Mouse (Mus musculus) midbrain, postnatal 0 days (tissue): ENCODE measurements at regions not wholly inside any gene's neighbourhood (a gene's known extent, or its start where the extent isn't known, plus 50 kb on each side); places are given as distances from the start of the nearest gene placed in this dataset.

Experiments
- ATAC-seq: fragments of 200-750 bp; cut with Nextera tagmentation; 2 replicates; pipeline ENCODE4 v1.8.0; 2017; ENCODE audit warnings: moderate number of reproducible peaks, mild to moderate bottlenecking, moderate TSS enrichment, moderate library complexity; ENCODE audit not compliant: low FRiP score
- DNase-seq: peaks from one replicate; pipeline ENCODE4 v3.0.0-alpha.2; 2015; ENCODE audit warnings: low spot score
- H3K27ac ChIP-seq: fragments of 300-500 bp; sonication (generic); 2 replicates; pipeline ENCODE4 v1.5.1; 2014; ENCODE audit warnings: low read depth, mild to moderate bottlenecking, low read length, mixed read lengths
- H3K27me3 ChIP-seq: fragments of 300-500 bp; sonication (generic); 2 replicates; pipeline ENCODE4 v1.6.1; 2014; ENCODE audit warnings: low read length, control low read depth, mixed read lengths; ENCODE audit not compliant: insufficient read depth
- H3K36me3 ChIP-seq: fragments of 300-500 bp; sonication (generic); 2 replicates; pipeline ENCODE4 v1.6.1; 2014; ENCODE audit warnings: low read length, control low read depth, mixed read lengths; ENCODE audit not compliant: insufficient read depth
- H3K4me1 ChIP-seq: fragments of 300-500 bp; sonication (generic); 2 replicates; pipeline ENCODE4 v1.6.1; 2014; ENCODE audit warnings: mild to moderate bottlenecking, control low read depth, antibody characterized with exemption, low read length, mixed read lengths; ENCODE audit not compliant: insufficient read depth
- H3K4me2 ChIP-seq: fragments of 300-500 bp; sonication (generic); 2 replicates; pipeline ENCODE4 v1.6.1; 2014; ENCODE audit warnings: low read depth, mild to moderate bottlenecking, low read length, mixed read lengths; ENCODE audit not compliant: poor library complexity, severe bottlenecking
- H3K4me3 ChIP-seq: fragments of 300-500 bp; sonication (generic); 2 replicates; pipeline ENCODE4 v1.5.1; 2014; ENCODE audit warnings: low read depth, mild to moderate bottlenecking, low read length, moderate library complexity
- H3K9ac ChIP-seq: fragments of 300-500 bp; sonication (generic); replicated peaks from 2 replicates; pipeline ENCODE4 v1.6.1; 2014; ENCODE audit warnings: mild to moderate bottlenecking, low read length, moderate library complexity, mixed read lengths; ENCODE audit not compliant: poor library complexity, severe bottlenecking
- H3K9me3 ChIP-seq: fragments of 300-500 bp; sonication (generic); 2 replicates; pipeline ENCODE4 v1.6.1; 2016; ENCODE audit warnings: low read length, control low read depth
- CTCF ChIP-seq: IDR thresholded peaks from 2 replicates; pipeline ENCODE4 v1.5.1; 2016; ENCODE audit warnings: antibody characterized with exemption, mild to moderate bottlenecking
- WGBS: fragments of 180-500 bp; shearing (Covaris S2); extraction: QIAGEN DNeasy Blood & Tissue Kit; methylation state at CpG from one replicate; pipeline ENCODE4 v1.1.7; 2014; 5-methylcytosine and 5-hydroxymethylcytosine counted together

DNA sequence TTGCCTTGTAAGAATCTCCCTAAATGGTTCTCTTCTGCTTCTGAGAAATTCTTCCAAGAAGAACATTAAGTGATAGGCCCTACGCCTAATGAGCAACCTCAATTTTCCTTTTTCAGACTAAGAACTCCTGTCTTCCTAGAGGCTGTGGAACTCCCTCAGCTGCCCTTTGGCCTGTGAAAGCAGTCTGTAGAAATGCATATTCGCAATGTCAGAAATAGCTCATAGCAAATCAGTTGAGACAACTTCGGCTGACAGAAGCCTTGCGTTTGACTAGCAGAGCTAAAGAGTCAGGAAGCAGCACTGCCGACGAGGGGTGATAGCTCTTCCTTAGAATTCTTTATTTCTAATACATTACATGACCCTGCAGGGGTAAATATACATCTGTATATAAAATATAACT, 80.3 kb upstream of the Ednra start:
- Histone ChIP-seq H3K9me3 (no peaks in the 10 kb centered on the region), H3K9ac (no peak overlapping the region), H3K4me3 (no peak overlapping the region), H3K27me3 (no peaks in the 10 kb centered on the region), H3K4me2 (no peak overlapping the region), H3K4me1 (no peaks in the 10 kb centered on the region), H3K36me3 (no peaks in the 10 kb centered on the region), H3K27ac (no peak overlapping the region)
- DNase-seq: no peak
- 90% methylated on average over 6 of the region's 6 CpGs for WGBS
- ATAC-seq: no peak
- TF ChIP-seq CTCF: no peak

DNA sequence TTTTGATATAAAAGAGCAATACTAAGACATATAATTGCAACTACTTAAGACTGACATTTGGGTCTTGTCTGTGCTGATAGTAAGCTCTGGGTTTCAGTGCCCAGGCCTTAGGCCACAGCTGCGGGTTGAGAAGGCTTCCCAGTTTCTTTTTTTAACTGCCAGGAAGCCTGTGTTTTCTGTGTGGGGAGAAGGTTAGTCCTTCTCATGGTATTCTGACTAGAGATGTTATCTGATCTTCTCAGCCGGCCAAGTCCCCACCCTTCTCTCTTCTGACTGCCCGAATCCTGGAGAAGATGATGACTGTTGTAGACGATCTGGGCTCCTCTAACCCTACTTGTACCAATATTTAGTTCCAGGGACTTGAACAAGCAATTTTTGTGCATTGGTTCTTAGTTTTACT, 80.7 kb upstream of the Ednra start:
- H3K27me3 ChIP-seq: no peaks in the 10 kb centered on the region
- WGBS: 77% methylated on average over 4 of the region's 4 CpGs
- ATAC-seq (no peak), DNase-seq (no peak)
- no peak for TF ChIP-seq CTCF
- no peak overlapping the region for H3K4me3 ChIP-seq
- no peak overlapping the region for H3K27ac ChIP-seq
- no peaks in the 10 kb centered on the region for H3K36me3 ChIP-seq
- no peak overlapping the region for H3K4me2 ChIP-seq
- H3K9me3 ChIP-seq: no peaks in the 10 kb centered on the region
- no peaks in the 10 kb centered on the region for H3K4me1 ChIP-seq
- H3K9ac ChIP-seq: no peak overlapping the region

DNA sequence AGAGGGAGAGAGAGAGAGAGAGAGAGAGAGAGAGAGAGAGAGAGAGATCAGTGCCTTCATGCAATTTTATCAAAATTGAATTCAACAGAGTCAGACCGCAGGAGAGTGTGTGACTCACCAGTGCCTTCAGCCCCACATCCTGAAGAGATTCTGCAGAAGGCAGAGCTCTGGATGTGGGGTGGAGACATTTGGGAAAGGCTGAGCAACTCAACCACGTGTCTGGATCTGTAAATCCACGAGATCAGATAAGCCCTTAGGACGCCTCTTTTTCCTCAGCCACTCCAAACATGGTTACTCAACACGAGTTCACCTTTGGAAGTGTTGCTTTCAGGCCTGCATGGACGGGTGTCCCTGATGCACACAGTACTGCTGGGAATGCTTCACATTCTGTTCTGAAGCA, 81.4 kb upstream of the Ednra start:
- Histone ChIP-seq H3K27ac (no peak overlapping the region), H3K4me2 (no peak overlapping the region), H3K4me3 (no peak overlapping the region), H3K27me3 (no peaks in the 10 kb centered on the region), H3K9ac (no peak overlapping the region), H3K4me1 (no peaks in the 10 kb centered on the region), H3K36me3 (no peaks in the 10 kb centered on the region), H3K9me3 (no peaks in the 10 kb centered on the region)
- ATAC-seq: no peak
- TF ChIP-seq CTCF: no peak
- DNase-seq: no peak
- 77% methylated on average over 6 of the region's 6 CpGs for WGBS

DNA sequence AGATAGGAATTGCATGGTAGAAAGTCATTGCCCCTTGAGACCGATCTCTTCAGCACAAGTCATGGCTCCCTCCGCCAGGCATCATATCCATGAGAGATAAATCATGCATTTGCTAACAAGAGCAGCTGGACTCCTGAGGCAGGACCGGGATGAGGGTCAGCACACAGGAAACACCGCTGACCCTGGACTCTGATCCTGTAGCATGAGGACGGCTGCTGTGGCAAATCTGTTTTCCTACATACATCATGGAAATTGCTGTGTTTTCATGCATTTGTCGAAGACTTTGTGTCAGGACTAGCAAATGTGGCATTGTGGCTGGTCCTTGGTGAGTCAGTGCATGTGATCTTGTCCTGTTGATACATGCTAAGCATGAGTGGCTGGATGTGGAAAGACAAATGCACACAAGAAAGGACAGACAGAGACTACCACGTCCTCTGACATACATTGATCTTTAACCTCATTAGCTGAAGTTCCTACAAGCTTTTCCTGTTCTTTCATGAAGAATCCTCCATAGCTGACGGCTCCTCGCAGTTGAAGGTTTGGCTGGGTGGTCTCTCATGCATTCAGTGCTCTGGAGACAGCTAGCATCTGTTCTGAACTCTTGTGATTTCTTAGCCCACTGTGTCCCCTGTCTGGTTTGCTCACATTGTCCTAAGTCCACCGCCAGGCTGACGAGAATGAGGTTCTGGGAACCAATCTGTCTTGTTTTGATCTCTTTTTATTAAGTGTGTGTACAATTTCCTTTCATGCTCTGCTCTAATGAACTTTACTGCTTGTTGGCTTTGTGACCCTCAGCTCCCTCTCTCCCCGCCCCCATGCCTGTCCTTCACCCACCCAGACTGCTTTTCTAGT, 90.8 kb upstream of the Ednra start:
- H3K4me3 ChIP-seq: no peak overlapping the region
- no peaks in the 10 kb centered on the region for H3K9me3 ChIP-seq
- H3K27me3 ChIP-seq: no peaks in the 10 kb centered on the region
- H3K36me3 ChIP-seq: no peaks in the 10 kb centered on the region
- no peak overlapping the region for H3K4me2 ChIP-seq
- no peak overlapping the region for H3K9ac ChIP-seq
- ATAC-seq (no peak), DNase-seq (no peak)
- TF ChIP-seq CTCF: no peak
- 69% methylated on average over 12 of the region's 12 CpGs for WGBS
- H3K27ac ChIP-seq: no peak overlapping the region
- no peaks in the 10 kb centered on the region for H3K4me1 ChIP-seq

DNA sequence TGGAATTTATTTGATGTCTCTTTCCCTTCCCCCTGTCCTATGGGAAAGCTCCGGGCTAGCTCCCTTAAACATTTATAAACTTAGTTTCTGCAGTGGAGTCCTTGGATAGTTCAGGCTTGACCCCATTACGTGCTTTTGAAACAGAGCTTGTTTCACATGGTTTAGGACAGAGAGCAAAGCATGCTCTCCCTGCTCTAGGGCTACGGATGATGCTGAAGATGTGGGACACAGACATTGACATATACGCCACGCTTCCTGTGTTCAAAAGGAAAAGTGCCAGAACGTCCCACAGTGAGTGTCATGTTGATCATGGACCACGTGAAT, 91.3 kb upstream of the Ednra start:
- TF ChIP-seq CTCF: no peak
- no peak for DNase-seq
- H3K4me3 ChIP-seq: no peak overlapping the region
- ATAC-seq: no peak
- H3K36me3 ChIP-seq: no peaks in the 10 kb centered on the region
- no peak overlapping the region for H3K4me2 ChIP-seq
- H3K27me3 ChIP-seq: no peaks in the 10 kb centered on the region
- no peaks in the 10 kb centered on the region for H3K4me1 ChIP-seq
- H3K9me3 ChIP-seq: no peaks in the 10 kb centered on the region
- H3K9ac ChIP-seq: no peak overlapping the region
- H3K27ac ChIP-seq: no peak overlapping the region
- 61% methylated on average over 7 of the region's 7 CpGs for WGBS

DNA sequence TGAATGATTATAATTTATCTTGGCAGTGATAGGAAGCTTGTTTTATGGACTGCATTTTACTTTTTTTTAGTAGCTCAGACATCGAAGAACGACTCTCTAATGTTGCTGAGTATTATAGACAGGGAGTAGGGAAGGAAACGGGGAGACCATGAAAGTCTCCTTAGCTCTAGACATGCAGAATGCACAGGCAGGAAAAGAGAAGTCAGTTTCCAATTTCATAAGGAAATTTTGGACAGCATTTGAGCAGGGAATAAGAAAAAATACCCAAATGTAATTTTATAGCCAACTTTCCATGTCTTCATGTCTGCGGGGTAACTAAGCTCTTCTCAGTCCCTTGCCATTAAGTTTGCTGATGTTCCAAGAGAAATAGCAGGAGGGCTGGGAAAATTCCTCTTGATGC, 92.0 kb upstream of the Ednra start:
- Histone ChIP-seq H3K27ac (no peak overlapping the region), H3K9ac (no peak overlapping the region), H3K4me2 (no peak overlapping the region), H3K9me3 (no peaks in the 10 kb centered on the region), H3K36me3 (no peaks in the 10 kb centered on the region), H3K4me1 (no peaks in the 10 kb centered on the region), H3K27me3 (no peaks in the 10 kb centered on the region), H3K4me3 (no peak overlapping the region)
- ATAC-seq (no peak), DNase-seq (no peak)
- WGBS: 77% methylated on average over 4 of the region's 4 CpGs
- no peak for TF ChIP-seq CTCF
